Mouse (Mus musculus) neural tube, embryonic 15.5 days (tissue): ENCODE results near the gene Fblim1. TPM values are rescaled to one million over a fixed set of nuclear protein-coding genes. Genes with fewer than 3 reads are reported as not detected.

Source experiments
- ATAC-seq: fragments of 200-750 bp; cut with Nextera tagmentation; 2 replicates; pipeline ENCODE4 v1.8.0; 2017; ENCODE audit warnings: mild to moderate bottlenecking, moderate TSS enrichment, moderate library complexity; ENCODE audit not compliant: low FRiP score
- H3K27ac ChIP-seq: fragments of 300-500 bp; sonication (generic); replicated peaks from 2 replicates; pipeline ENCODE4 v1.5.1; 2015; ENCODE audit warnings: mild to moderate bottlenecking, inconsistent platforms
- H3K27me3 ChIP-seq: fragments of 300-500 bp; sonication (generic); replicated peaks from 2 replicates; pipeline ENCODE4 v1.6.1; 2015; ENCODE audit warnings: inconsistent platforms
- H3K36me3 ChIP-seq: fragments of 300-500 bp; sonication (generic); 2 replicates; pipeline ENCODE4 v1.6.1; 2015; ENCODE audit warnings: inconsistent platforms
- H3K4me1 ChIP-seq: fragments of 300-500 bp; sonication (generic); 2 replicates; pipeline ENCODE4 v1.6.1; 2015; ENCODE audit warnings: inconsistent platforms
- H3K4me2 ChIP-seq: fragments of 300-500 bp; sonication (generic); 2 replicates; pipeline ENCODE4 v1.6.1; 2015; ENCODE audit warnings: inconsistent platforms, mild to moderate bottlenecking, moderate library complexity
- H3K4me3 ChIP-seq: fragments of 300-500 bp; sonication (generic); replicated peaks from 2 replicates; pipeline ENCODE4 v1.5.1; 2015; ENCODE audit warnings: mild to moderate bottlenecking, inconsistent platforms
- H3K9ac ChIP-seq: fragments of 300-500 bp; sonication (generic); replicated peaks from 2 replicates; pipeline ENCODE4 v1.6.1; 2015; ENCODE audit warnings: mild to moderate bottlenecking, inconsistent platforms
- H3K9me3 ChIP-seq: fragments of 300-500 bp; sonication (generic); replicated peaks from 2 replicates; pipeline ENCODE4 v1.6.1; 2016; ENCODE audit warnings: inconsistent platforms
- WGBS: fragments of 180-500 bp; shearing (Covaris S2); methylation state at CpG from one replicate; pipeline ENCODE4 v1.1.7; 2015; ENCODE audit warnings: mixed read lengths; 5-methylcytosine and 5-hydroxymethylcytosine counted together
- polyA plus RNA-seq: library from polyadenylated mRNA; unstranded; fragments of >200 nt; fragmentation: Nextera tagmentation; extraction: Ambion mirVana; gene quantifications from 2 replicates; pipeline ENCODE4 v1.2.1, GENCODE M21; 2015

Fblim1 gene
- polyA plus RNA-seq: 31.0 and 32.2 TPM in 2 replicates

DNA sequence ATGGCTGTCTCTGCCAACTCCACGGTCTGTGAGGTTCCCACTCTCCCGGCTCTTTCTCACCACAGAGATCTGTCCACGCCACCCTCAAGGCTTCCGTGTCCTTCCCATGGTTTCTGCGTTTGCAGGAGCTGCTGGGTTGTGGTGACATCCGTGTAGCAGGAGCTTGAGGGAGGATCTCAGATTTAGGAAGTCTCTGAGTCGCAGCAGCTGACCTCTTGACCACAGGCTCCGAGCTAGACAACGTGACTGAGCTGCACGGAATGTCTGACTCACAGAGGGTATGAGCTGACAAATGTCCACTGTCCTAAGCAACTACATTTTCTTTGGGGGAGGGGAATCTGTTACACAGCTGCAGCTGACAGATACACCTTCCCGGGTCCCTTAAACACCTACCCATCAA is at the start of gene Fblim1:
Gene Fblim1 (minus strand): TSS at position 236 of the 400 bp plus-strand sequence.
- 90% methylated on average over 11 of the region's 11 CpGs for WGBS

DNA sequence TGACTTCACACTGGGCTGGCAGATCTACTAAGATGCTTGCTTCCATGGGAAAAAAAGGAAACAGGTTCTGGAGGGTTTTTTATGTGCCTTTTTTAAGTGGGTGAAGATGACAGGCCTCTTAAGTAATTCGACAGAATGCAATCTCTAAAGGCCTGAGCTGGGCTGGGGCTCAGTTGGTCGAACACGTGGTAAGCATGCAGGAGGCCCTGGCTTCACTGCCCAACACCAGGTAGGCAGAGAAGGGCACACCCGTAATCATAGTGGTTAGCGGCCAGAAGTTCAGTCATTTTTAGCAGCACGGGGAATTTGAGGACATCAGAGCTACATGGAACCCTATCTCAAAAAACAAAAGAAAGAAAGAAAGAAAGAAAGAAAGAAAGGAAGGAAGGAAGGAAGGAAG is 48.6 kb upstream of the Fblim1 start:
- Histone ChIP-seq H3K9me3 (no peaks in the 10 kb centered on the region), H3K27me3 (no peaks in the 10 kb centered on the region), H3K36me3 (peaks cover 16% of the 10 kb centered on the region), H3K27ac (peak overlapping the region; percentile 49; the same call in 1 of the 2 replicates), H3K4me3 (no peak overlapping the region), H3K4me2 (no peak overlapping the region), H3K4me1 (peaks cover 8% of the 10 kb centered on the region), H3K9ac (no peak overlapping the region)
- WGBS: 88% methylated on average over 6 of the region's 6 CpGs
- no peak for ATAC-seq

More for the DNA sequence above, at the start of gene Fblim1:
- no peaks in the 10 kb centered on the region for H3K36me3 ChIP-seq
- no peaks in the 10 kb centered on the region for H3K27me3 ChIP-seq
- no peak within 1 kb of the TSS for H3K9ac ChIP-seq
- no peaks in the 10 kb centered on the region for H3K4me1 ChIP-seq
- no peak within 1 kb of the TSS for H3K27ac ChIP-seq
- H3K4me3 ChIP-seq: no peak within 1 kb of the TSS
- no peaks in the 10 kb centered on the region for H3K9me3 ChIP-seq
- no peak within 1 kb of the TSS for H3K4me2 ChIP-seq
- no peak for ATAC-seq

DNA sequence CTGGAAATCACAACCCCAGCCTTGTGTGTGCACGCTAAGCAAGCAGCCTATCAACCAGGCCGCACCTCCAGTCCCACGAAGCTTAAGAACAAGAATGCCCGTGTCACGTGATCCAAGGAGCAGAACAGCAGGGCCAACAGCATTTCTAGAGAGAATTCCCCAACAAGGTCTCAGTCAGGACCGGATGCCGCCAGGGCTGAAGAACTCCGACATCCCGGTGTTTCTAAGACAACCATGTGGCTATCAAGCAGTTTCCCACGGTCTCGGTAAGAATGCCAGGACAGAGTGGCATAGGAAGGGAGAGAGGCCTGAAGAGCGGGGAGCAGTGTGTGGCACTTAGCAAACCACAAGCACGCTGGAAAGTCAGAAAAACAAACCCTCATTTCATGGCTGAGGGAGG is 47.9 kb upstream of the Fblim1 start:
- Histone ChIP-seq H3K4me3 (no peak overlapping the region), H3K9me3 (no peaks in the 10 kb centered on the region), H3K36me3 (peaks cover 16% of the 10 kb centered on the region), H3K27ac (peak overlapping the region; percentile 49), H3K27me3 (no peaks in the 10 kb centered on the region), H3K4me2 (no peak overlapping the region), H3K4me1 (peaks cover 14% of the 10 kb centered on the region), H3K9ac (no peak overlapping the region)
- 90% methylated on average over 13 of the region's 13 CpGs for WGBS
- ATAC-seq: no peak

DNA sequence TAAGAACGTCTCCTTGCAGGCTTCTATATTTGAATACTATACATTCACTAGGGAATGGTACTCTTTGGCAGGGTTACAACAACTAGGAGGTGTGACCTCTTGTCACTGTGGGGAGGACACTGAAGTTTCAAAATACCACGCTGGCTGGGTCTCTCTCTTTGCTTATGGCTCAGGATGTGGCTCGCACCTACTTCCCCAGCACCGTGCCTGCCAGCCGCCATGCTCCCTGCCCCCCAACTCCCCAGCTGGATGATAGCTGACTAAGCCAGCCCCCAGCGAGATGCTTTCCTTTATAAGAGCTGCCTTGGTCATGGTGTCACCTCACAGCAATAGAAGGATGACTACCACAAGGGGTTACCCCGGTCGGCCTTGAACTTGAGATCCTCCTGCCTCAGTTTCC is 47.1 kb upstream of the Fblim1 start:
- Histone ChIP-seq H3K9ac (no peak overlapping the region), H3K4me2 (no peak overlapping the region), H3K36me3 (peaks cover 16% of the 10 kb centered on the region), H3K27me3 (no peaks in the 10 kb centered on the region), H3K27ac (no peak overlapping the region), H3K4me1 (peaks cover 22% of the 10 kb centered on the region), H3K9me3 (no peaks in the 10 kb centered on the region), H3K4me3 (no peak overlapping the region)
- ATAC-seq: no peak
- 91% methylated on average over 8 of the region's 8 CpGs for WGBS

DNA sequence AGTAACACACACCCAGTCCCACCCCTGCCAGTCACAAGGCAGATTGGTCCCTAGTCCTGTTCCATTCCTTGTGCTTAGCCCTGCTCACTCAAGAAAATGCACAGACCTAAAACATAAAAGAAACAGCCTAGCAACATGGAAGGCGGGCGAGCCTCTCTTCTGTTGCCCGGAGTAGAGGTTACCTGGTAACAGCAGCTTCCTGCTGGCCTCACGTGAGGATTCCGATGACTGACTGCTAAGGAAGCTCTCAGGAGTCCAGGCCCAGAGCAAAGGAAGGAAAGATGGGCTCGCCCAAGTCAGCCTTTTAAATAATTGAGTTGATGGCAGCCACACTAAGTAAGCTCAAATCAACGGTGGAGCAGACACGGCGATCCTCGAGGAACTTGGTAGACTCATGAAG is 46.0 kb upstream of the Fblim1 start:
- H3K36me3 ChIP-seq: peaks cover 14% of the 10 kb centered on the region
- H3K4me3 ChIP-seq: no peak overlapping the region
- no peak overlapping the region for H3K9ac ChIP-seq
- peaks cover 22% of the 10 kb centered on the region for H3K4me1 ChIP-seq
- 87% methylated on average over 10 of the region's 10 CpGs for WGBS
- no peaks in the 10 kb centered on the region for H3K27me3 ChIP-seq
- no peak overlapping the region for H3K4me2 ChIP-seq
- H3K9me3 ChIP-seq: no peaks in the 10 kb centered on the region
- no peak for ATAC-seq
- H3K27ac ChIP-seq: no peak overlapping the region

DNA sequence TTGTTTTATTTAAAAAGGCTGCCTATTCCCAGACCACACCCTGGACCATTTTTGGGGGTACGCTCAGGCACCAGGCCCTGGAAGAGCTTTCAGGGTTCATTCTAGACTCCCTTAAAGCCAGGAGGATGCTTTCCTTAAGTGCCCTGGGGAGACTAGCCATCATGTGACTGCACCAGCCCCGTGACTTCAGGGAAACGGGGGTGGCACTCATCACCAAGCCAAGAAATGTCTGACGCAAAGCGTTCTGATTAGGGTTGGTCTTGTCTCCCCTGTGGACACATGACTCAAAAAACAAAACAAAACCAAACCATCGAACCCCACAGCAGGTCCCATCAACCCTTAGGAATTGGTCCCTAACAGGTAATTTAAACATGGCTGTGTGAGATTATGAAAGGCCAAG is 45.4 kb upstream of the Fblim1 start:
- H3K9ac ChIP-seq: no peak overlapping the region
- no peak overlapping the region for H3K4me3 ChIP-seq
- H3K36me3 ChIP-seq: peaks cover 14% of the 10 kb centered on the region
- H3K9me3 ChIP-seq: no peaks in the 10 kb centered on the region
- WGBS: 87% methylated on average over 6 of the region's 6 CpGs
- no peak overlapping the region for H3K4me2 ChIP-seq
- H3K4me1 ChIP-seq: peaks cover 22% of the 10 kb centered on the region
- no peaks in the 10 kb centered on the region for H3K27me3 ChIP-seq
- H3K27ac ChIP-seq: no peak overlapping the region
- ATAC-seq: no peak

DNA sequence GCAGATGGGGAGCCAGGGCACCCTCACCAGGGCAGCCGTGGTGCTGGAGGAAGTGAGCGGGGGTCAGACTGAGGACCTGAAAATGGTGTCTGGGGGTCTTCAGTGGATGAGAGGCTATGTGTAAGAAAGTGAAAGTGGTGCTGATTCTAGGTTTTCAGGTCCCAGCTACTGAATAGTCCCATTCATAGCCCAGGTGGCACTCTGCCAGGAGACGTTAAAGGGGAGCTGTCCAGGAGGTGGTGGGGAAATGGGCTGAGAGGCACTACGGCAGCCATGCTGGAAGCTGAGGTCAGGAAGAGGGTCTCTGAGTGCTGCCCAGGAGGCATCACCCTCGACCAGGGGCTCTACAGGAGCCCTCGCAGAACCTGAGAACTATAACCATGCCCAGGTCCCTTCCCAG is 43.3 kb upstream of the Fblim1 start:
- H3K4me2 ChIP-seq: 0 out of 2 replicates have a peak overlapping the region, but pooled peaks have one; percentile 15
- H3K36me3 ChIP-seq: peaks cover 14% of the 10 kb centered on the region
- peak overlapping the region; percentile 63 for H3K27ac ChIP-seq
- 68% methylated on average over 6 of the region's 6 CpGs for WGBS
- H3K4me3 ChIP-seq: no peak overlapping the region
- ATAC-seq: peak; percentile 33; the same call in 1 of the 2 replicates
- H3K9ac ChIP-seq: no peak overlapping the region
- H3K9me3 ChIP-seq: no peaks in the 10 kb centered on the region
- H3K4me1 ChIP-seq: peaks cover 21% of the 10 kb centered on the region
- no peaks in the 10 kb centered on the region for H3K27me3 ChIP-seq

DNA sequence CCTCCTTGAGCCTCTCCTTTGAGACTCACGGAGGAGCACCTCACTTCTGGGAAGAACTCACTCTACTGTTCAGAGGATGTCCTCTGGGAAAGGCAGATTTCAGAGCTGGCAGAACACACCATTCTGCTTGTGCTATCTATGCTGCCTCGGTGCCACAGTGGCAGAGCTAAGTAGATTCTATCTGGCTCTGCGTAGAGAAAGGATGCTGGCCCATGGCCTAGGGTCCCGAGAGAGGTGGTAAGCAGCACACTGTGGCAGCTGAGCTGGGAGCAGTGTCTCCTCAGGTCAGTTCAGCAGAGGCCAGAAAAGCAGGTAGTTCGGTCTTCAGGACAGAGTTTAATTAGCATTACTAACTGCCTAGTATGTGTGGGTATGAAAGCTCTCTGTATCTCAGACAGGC is 42.4 kb upstream of the Fblim1 start:
- WGBS: 82% methylated on average over 5 of the region's 5 CpGs

DNA sequence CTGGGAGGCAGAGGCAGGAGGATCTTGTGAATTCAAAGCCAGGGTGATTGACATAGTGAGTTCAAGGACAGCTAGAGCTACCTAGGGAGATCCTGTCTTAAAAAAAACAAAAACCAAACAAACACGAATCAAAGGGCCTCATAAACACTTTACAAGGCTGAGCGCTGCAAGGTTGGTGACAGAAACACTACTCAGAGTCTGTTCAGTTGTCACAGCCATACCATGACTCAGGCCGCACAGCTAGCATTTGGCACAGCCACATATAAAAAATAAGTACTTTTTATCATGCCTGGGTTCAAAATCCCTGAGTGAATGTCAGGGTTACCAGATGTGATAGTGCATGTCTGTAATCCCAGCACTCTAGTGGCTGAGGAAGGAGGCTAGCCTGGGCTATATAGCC is 41.3 kb upstream of the Fblim1 start:
- Histone ChIP-seq H3K4me1 (peaks cover 32% of the 10 kb centered on the region), H3K27me3 (no peaks in the 10 kb centered on the region)
- WGBS: 94% methylated on average over 3 of the region's 3 CpGs

More for the DNA sequence above, 42.4 kb upstream of the Fblim1 start:
- no peaks in the 10 kb centered on the region for H3K27me3 ChIP-seq
- H3K36me3 ChIP-seq: peaks cover 14% of the 10 kb centered on the region
- peak overlapping the region; percentile 63; the same call in 1 of the 2 replicates for H3K27ac ChIP-seq
- no peak overlapping the region for H3K4me2 ChIP-seq
- peaks cover 28% of the 10 kb centered on the region for H3K4me1 ChIP-seq
- H3K9me3 ChIP-seq: no peaks in the 10 kb centered on the region
- no peak for ATAC-seq
- H3K4me3 ChIP-seq: no peak overlapping the region
- H3K9ac ChIP-seq: no peak overlapping the region

DNA sequence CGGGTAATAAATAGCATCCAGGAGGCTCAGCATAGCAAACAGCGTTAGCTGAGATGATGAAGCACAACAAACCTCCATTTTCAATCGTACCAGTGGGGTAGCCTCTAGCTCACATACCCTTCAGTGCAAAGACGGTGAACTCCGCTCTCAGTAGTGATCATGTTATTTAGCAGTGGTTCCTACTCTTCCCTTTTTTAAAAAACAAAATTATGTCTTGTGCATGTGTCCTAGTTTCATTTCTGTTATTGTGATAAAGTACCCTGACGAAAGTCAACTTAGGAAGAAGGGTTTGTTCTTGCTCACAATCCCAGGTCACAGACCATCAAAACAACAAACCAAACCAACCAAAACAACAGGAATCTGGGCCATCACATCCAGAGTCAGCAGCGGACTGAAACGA is 40.1 kb upstream of the Fblim1 start:
- Histone ChIP-seq H3K27ac (no peak overlapping the region), H3K36me3 (peaks cover 19% of the 10 kb centered on the region), H3K4me1 (peaks cover 32% of the 10 kb centered on the region), H3K27me3 (no peaks in the 10 kb centered on the region), H3K4me2 (no peak overlapping the region), H3K4me3 (no peak overlapping the region), H3K9ac (no peak overlapping the region), H3K9me3 (no peaks in the 10 kb centered on the region)
- ATAC-seq: no peak
- WGBS: 93% methylated on average over 8 of the region's 8 CpGs

More for the DNA sequence above, 41.3 kb upstream of the Fblim1 start:
- Histone ChIP-seq H3K9ac (no peak overlapping the region), H3K27ac (no peak overlapping the region), H3K4me3 (no peak overlapping the region), H3K9me3 (no peaks in the 10 kb centered on the region), H3K36me3 (peaks cover 15% of the 10 kb centered on the region), H3K4me2 (no peak overlapping the region)
- ATAC-seq: no peak

DNA sequence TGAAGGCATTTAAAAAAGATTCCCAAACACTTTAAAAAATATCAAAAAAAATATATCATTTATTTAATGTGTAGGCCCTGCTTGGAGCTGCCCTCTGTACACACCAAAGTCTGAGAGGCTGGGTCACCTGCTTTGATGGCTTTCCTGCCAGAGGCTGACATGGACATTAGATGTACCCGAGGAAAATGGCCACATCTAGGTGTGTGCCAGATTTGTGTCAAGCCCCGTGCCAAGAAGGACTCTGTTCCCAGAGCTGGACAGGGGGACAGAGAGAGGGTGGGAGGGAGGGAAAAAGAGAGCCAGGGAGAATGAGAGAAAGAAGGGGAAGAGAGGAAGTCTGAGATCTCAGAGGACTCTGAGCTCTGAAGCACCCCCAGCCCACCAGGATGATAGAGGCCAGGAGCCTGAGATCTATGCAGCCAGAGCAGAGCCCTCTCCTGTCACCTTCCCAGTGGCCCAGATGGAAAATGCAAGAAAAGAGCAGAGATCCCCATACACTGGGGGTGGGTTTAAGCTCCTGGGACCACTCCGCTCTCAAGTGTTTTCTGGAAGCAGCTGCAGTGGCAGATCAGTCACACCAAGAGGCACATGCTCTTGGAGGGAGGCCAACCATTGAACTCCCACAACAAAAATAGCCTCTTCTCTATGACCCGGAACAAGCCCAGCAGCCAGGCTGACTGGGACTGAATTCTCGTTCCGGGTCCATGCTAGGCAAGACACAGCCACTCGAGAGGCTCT is 37.4 kb upstream of the Fblim1 start:
- H3K9ac ChIP-seq: no peak overlapping the region
- H3K9me3 ChIP-seq: no peaks in the 10 kb centered on the region
- H3K4me2 ChIP-seq: no peak overlapping the region
- H3K27me3 ChIP-seq: no peaks in the 10 kb centered on the region
- H3K4me1 ChIP-seq: peaks cover 18% of the 10 kb centered on the region
- ATAC-seq: peak; percentile 72
- WGBS: 30% methylated on average over 7 of the region's 7 CpGs
- H3K27ac ChIP-seq: peak overlapping the region; percentile 82
- H3K36me3 ChIP-seq: peaks cover 34% of the 10 kb centered on the region
- no peak overlapping the region for H3K4me3 ChIP-seq
